Mouse (Mus musculus): ENCODE data around the gene Dnase1l2. TPM values are rescaled to one million over a fixed set of nuclear protein-coding genes. Genes with fewer than 3 reads are reported as not detected.

Dnase1l2 gene
- polyA plus RNA-seq, 1 experiment from 2014 or later, result 4.9 TPM

DNA sequence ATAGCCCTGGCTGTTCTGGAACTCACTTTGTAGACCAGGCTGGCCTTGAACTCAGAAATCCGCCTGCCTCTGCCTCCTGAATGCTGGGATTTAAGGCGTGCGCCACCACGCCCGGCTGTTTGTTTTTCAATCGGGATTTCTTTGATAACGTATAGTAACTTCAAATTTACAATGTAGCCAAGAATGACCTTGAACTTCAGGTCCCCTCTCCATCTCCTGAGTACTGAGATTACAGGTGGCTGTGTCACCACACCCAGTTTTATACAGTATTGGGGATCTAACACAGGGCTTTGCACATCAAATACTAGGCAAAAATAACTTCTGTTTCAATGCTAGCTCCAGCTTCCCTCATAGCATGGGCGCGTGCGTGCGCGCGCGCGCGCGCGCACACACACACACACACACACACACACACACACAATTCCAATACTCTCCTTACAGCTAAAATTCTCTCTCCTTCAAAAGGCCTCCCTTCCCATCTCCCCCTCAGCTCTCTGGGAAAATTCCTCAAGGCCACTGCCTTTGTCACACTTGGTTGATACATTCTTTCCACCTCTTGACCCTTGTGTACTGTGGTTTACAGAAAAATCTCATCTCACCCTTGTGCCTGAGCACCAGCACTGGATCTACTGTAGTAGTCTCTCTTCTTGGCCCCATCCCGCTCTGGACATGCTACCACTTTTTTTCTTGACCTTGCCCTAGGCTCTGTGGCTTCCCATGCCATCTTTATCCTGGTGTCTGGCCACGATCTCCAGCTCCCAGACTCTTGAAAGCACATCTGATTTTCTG lies 38.3 kb upstream of the Dnase1l2 start:
- Histone ChIP-seq H3K27me3 (replicated peaks; ENCODE audit: control insufficient read depth, insufficient read depth, low read length) (no peaks in the 10 kb centered on the region), H3K4me2 (ENCODE audit: low read depth, low read length) (no peak overlapping the region), H3K36me3 (ENCODE audit: control insufficient read depth, insufficient read depth, low read length) (peaks cover 16% of the 10 kb centered on the region), H3K9me3 (ENCODE audit: control insufficient read depth, low read length) (no peaks in the 10 kb centered on the region), H3K9ac (ENCODE audit: low read depth, low read length) (no peak overlapping the region), H3K27ac (replicated peaks; ENCODE audit: low read depth, low read length) (no peak overlapping the region), H3K4me1 (ENCODE audit: control insufficient read depth, insufficient read depth, low read length) (peaks cover 7% of the 10 kb centered on the region), H3K4me3 (ENCODE audit: low read depth, low read length) (no peak overlapping the region)
- DNase-seq (ENCODE audit: low spot score), result no peak
- WGBS, result 94% methylated on average over 20 of the region's 20 CpGs
- ATAC-seq (ENCODE audit: low read depth), result no peak

DNA sequence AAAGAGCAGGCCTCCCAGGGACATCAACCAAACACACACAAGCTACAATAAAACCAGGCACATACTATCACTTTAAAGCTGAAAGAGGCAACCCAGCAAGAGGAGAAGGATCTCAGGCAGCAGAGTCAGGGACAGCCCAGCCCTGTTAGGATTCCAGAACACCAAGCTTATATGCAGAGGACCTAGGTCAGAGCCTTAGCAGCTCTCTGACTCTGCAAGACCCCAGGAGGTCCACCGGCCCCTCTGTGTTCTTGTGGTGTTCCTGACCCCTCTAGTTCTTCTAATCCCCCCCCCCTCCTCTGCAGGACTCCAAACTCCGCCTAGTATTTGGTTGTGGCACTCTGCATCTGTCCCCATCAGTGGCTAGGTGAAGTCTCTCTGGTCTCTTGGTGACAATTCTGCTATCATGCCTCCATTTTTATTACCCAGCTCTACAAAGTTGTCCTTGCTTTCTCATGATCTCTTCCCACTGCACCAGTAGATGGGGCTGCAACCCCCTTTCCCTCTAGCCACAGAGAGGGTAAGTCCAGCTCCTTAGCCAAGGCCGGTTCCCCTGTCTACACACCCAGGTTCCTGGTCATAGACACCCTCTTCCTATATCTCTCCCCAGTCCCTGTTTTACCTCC lies 37.4 kb upstream of the Dnase1l2 start:
- 54% methylated on average over 3 of the region's 3 CpGs for WGBS
- no peak overlapping the region for H3K27ac ChIP-seq (replicated peaks; ENCODE audit: low read depth, low read length)
- H3K9ac ChIP-seq (ENCODE audit: low read depth, low read length), result 0 out of 2 replicates have a peak overlapping the region, but pooled peaks have one; percentile 14
- DNase-seq (ENCODE audit: low spot score) (no peak), ATAC-seq (ENCODE audit: low read depth) (no peak)
- H3K9me3 ChIP-seq (ENCODE audit: control insufficient read depth, low read length), result no peaks in the 10 kb centered on the region
- H3K4me2 ChIP-seq (ENCODE audit: low read depth, low read length), result 0 out of 2 replicates have a peak overlapping the region, but pooled peaks have one; percentile 45
- H3K4me3 ChIP-seq (ENCODE audit: low read depth, low read length), result no peak overlapping the region
- no peaks in the 10 kb centered on the region for H3K27me3 ChIP-seq (replicated peaks; ENCODE audit: control insufficient read depth, insufficient read depth, low read length)
- peaks cover 7% of the 10 kb centered on the region for H3K4me1 ChIP-seq (ENCODE audit: control insufficient read depth, insufficient read depth, low read length)
- H3K36me3 ChIP-seq (ENCODE audit: control insufficient read depth, insufficient read depth, low read length), result peaks cover 25% of the 10 kb centered on the region

DNA sequence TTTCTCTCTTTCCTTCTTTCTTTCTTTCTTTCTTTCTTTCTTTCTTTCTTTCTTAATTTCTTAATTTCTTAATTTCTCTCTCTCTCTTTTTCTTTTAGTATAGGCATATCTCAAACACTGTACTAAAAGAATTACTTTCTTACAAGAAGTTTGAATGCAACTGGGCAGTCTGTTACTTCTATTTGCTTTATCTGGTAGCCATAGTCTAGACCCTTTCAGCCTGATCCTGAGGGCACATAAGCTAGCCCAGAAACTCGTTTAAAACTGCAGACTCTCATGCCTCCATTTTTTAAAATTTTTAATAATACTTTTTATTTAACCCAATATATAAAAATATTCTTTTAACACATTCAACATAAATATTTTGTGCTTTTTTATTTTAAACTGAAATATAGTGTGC lies 36.5 kb upstream of the Dnase1l2 start:
- Histone ChIP-seq H3K27me3 (replicated peaks; ENCODE audit: control insufficient read depth, insufficient read depth, low read length) (no peaks in the 10 kb centered on the region), H3K4me3 (ENCODE audit: low read depth, low read length) (peak overlapping the region; percentile 83), H3K27ac (replicated peaks; ENCODE audit: low read depth, low read length) (peak overlapping the region; percentile 91), H3K9ac (ENCODE audit: low read depth, low read length) (peak overlapping the region; percentile 92; the same call in 1 of the 2 replicates), H3K9me3 (ENCODE audit: control insufficient read depth, low read length) (no peaks in the 10 kb centered on the region), H3K36me3 (ENCODE audit: control insufficient read depth, insufficient read depth, low read length) (peaks cover 34% of the 10 kb centered on the region), H3K4me1 (ENCODE audit: control insufficient read depth, insufficient read depth, low read length) (peaks cover 7% of the 10 kb centered on the region), H3K4me2 (ENCODE audit: low read depth, low read length) (peak overlapping the region; percentile 87)
- WGBS, result 28% methylated on average over 1 of the region's 1 CpGs
- ATAC-seq (ENCODE audit: low read depth), result no peak
- DNase-seq (ENCODE audit: low spot score), result no peak

GRCm38 (mm10) chr17:24478663-24479380 lies 35.9 kb upstream of the Dnase1l2 start, which contains the start of gene Mlst8:
Mlst8 (minus strand) TSS chr17:24479078.
- Histone ChIP-seq H3K9ac (ENCODE audit: low read depth, low read length) (peak within 1 kb of the TSS; percentile 92), H3K27me3 (replicated peaks; ENCODE audit: control insufficient read depth, insufficient read depth, low read length) (no peaks in the 10 kb centered on the region), H3K4me3 (ENCODE audit: low read depth, low read length) (peak within 1 kb of the TSS; percentile 83), H3K27ac (replicated peaks; ENCODE audit: low read depth, low read length) (peak within 1 kb of the TSS; percentile 91), H3K9me3 (ENCODE audit: control insufficient read depth, low read length) (no peaks in the 10 kb centered on the region), H3K4me2 (ENCODE audit: low read depth, low read length) (peak within 1 kb of the TSS; percentile 87), H3K4me1 (ENCODE audit: control insufficient read depth, insufficient read depth, low read length) (peaks cover 7% of the 10 kb centered on the region), H3K36me3 (ENCODE audit: control insufficient read depth, insufficient read depth, low read length) (peaks cover 36% of the 10 kb centered on the region)
- 0% methylated on average over 44 of the region's 48 CpGs for WGBS
- ATAC-seq (ENCODE audit: low read depth), result peak; percentile 95
- peak; percentile 97 for DNase-seq (ENCODE audit: low spot score)

DNA sequence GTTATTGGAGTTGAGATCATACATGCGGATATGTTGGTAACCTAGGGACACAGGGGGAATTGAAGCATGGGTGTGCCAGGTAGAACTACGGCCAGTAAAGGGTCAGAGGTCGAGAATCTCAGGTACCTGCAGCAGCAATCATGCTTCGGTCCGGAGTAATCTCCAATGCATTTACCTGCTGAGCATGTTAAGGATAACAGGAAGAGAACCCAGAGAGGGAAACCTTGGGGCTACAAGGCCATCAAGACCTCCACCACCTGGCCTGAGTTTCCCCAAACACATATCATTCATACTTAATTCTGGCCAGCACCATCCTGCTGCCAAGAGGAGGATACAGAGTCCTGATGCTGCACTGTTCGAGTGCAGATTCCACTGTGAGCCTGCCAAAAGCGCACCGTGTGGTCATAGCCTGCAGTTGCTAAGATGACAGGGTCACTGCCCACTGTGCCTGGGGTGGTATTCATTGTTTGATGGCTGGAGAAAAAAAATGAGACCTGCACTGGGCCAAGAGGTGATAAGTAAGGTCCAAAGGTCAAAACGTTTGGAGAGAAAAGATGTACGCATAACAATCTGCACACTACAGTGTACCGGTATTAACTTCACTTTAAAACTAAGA lies 35.2 kb upstream of the Dnase1l2 start:
- peak overlapping the region; percentile 83 for H3K4me3 ChIP-seq (ENCODE audit: low read depth, low read length)
- H3K9me3 ChIP-seq (ENCODE audit: control insufficient read depth, low read length), result no peaks in the 10 kb centered on the region
- peaks cover 40% of the 10 kb centered on the region for H3K36me3 ChIP-seq (ENCODE audit: control insufficient read depth, insufficient read depth, low read length)
- ATAC-seq (ENCODE audit: low read depth), result no peak
- peaks cover 7% of the 10 kb centered on the region for H3K4me1 ChIP-seq (ENCODE audit: control insufficient read depth, insufficient read depth, low read length)
- H3K27me3 ChIP-seq (replicated peaks; ENCODE audit: control insufficient read depth, insufficient read depth, low read length), result no peaks in the 10 kb centered on the region
- no peak for DNase-seq (ENCODE audit: low spot score)
- H3K4me2 ChIP-seq (ENCODE audit: low read depth, low read length), result peak overlapping the region; percentile 87
- WGBS, result 52% methylated on average over 11 of the region's 11 CpGs
- peak overlapping the region; percentile 92 for H3K9ac ChIP-seq (ENCODE audit: low read depth, low read length)
- H3K27ac ChIP-seq (replicated peaks; ENCODE audit: low read depth, low read length), result peak overlapping the region; percentile 91

DNA sequence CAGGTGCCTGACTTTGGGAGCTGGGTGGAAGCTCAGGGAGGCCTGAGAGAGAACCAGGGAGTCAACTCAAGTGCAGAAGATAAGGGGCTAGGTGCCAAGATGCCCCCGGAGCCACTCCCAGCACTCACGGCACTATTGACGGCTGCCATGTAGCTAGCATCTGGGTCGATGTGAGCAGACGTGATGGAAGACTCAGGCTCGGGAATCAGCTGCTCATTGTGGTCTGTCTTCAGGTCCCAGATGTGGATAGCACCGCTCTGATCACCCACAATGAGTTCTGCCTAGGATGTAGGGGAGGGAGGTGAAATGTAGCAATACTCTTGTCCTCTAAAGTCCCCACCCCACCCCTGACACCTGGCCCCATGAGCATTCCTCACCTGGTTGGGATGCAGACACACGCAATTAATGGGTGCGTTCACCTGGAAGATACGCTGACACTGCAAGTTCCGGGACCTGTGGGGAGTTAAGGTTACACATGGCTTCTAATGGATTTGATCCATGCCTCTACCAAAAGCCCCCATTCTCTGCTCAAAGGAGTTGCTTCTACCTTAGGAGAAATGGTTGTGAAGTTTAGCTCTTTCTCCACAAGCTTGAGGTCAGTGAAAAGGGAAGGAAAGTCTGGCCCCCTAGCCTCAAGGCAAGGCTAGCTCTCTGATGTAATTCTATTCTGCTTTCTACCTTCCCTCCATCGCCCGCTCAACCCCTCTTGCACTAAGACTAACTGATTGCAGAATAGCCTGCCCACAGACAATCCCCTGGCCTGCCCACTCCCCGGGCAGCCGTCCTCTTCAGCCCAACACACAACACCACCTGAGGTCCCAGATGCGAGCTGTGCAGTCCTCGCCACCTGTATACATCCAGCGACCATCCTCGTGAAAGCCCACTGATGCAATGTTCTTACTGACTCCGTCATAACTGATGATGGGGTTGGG lies 34.4 kb upstream of the Dnase1l2 start:
- peaks cover 9% of the 10 kb centered on the region for H3K4me1 ChIP-seq (ENCODE audit: control insufficient read depth, insufficient read depth, low read length)
- 93% methylated on average over 20 of the region's 20 CpGs for WGBS
- ATAC-seq (ENCODE audit: low read depth) (no peak), DNase-seq (ENCODE audit: low spot score) (no peak)
- H3K9me3 ChIP-seq (ENCODE audit: control insufficient read depth, low read length), result no peaks in the 10 kb centered on the region
- peaks cover 40% of the 10 kb centered on the region for H3K36me3 ChIP-seq (ENCODE audit: control insufficient read depth, insufficient read depth, low read length)
- H3K4me3 ChIP-seq (ENCODE audit: low read depth, low read length), result peak overlapping the region; percentile 83; the same call in 1 of the 2 replicates
- no peaks in the 10 kb centered on the region for H3K27me3 ChIP-seq (replicated peaks; ENCODE audit: control insufficient read depth, insufficient read depth, low read length)
- no peak overlapping the region for H3K9ac ChIP-seq (ENCODE audit: low read depth, low read length)
- H3K27ac ChIP-seq (replicated peaks; ENCODE audit: low read depth, low read length), result no peak overlapping the region
- H3K4me2 ChIP-seq (ENCODE audit: low read depth, low read length), result no peak overlapping the region

GRCm38 (mm10) chr17:24476022-24476776 lies 33.3 kb upstream of the Dnase1l2 start:
- ATAC-seq (ENCODE audit: low read depth) (no peak), DNase-seq (ENCODE audit: low spot score) (no peak)
- H3K4me3 ChIP-seq (ENCODE audit: low read depth, low read length), result no peak overlapping the region
- no peak overlapping the region for H3K4me2 ChIP-seq (ENCODE audit: low read depth, low read length)
- H3K27ac ChIP-seq (replicated peaks; ENCODE audit: low read depth, low read length), result no peak overlapping the region
- H3K4me1 ChIP-seq (ENCODE audit: control insufficient read depth, insufficient read depth, low read length), result peaks cover 19% of the 10 kb centered on the region
- 91% methylated on average over 10 of the region's 10 CpGs for WGBS
- H3K9me3 ChIP-seq (ENCODE audit: control insufficient read depth, low read length), result no peaks in the 10 kb centered on the region
- H3K27me3 ChIP-seq (replicated peaks; ENCODE audit: control insufficient read depth, insufficient read depth, low read length), result no peaks in the 10 kb centered on the region
- H3K36me3 ChIP-seq (ENCODE audit: control insufficient read depth, insufficient read depth, low read length), result peaks cover 40% of the 10 kb centered on the region
- no peak overlapping the region for H3K9ac ChIP-seq (ENCODE audit: low read depth, low read length)
